Mouse (Mus musculus) lung, embryonic 16.5 days (tissue): ENCODE results near the gene Rnf43. TPM values are rescaled to one million over a fixed set of nuclear protein-coding genes. Genes with fewer than 3 reads are reported as not detected.

Source experiments
- ATAC-seq: fragments of 200-750 bp; cut with Nextera tagmentation; 2 replicates; pipeline ENCODE4 v1.8.0; 2017; ENCODE audit warnings: low read depth, mild to moderate bottlenecking, moderate library complexity
- H3K27ac ChIP-seq: fragments of 300-500 bp; sonication (generic); 2 replicates; pipeline ENCODE4 v1.5.1; 2014; ENCODE audit warnings: mild to moderate bottlenecking, control low read depth, low read length
- H3K27me3 ChIP-seq: fragments of 300-500 bp; sonication (generic); 2 replicates; pipeline ENCODE4 v1.6.1; 2014; ENCODE audit warnings: low read depth, low read length, mixed read lengths; ENCODE audit not compliant: control insufficient read depth, insufficient read depth
- H3K36me3 ChIP-seq: fragments of 300-500 bp; sonication (generic); 2 replicates; pipeline ENCODE4 v1.6.1; 2014; ENCODE audit warnings: low read length; ENCODE audit not compliant: control insufficient read depth, insufficient read depth
- H3K4me1 ChIP-seq: fragments of 300-500 bp; sonication (generic); replicated peaks from 2 replicates; pipeline ENCODE4 v1.6.1; 2014; ENCODE audit warnings: low read length, mixed read lengths; ENCODE audit not compliant: control insufficient read depth, insufficient read depth
- H3K4me2 ChIP-seq: fragments of 300-500 bp; sonication (generic); 2 replicates; pipeline ENCODE4 v1.6.1; 2014; ENCODE audit warnings: low read depth, low read length, control low read depth
- H3K4me3 ChIP-seq: fragments of 300-500 bp; sonication (generic); 2 replicates; pipeline ENCODE4 v1.5.1; 2014; ENCODE audit warnings: mild to moderate bottlenecking, low read length, control low read depth
- H3K9ac ChIP-seq: fragments of 300-500 bp; sonication (generic); 2 replicates; pipeline ENCODE4 v1.6.1; 2014; ENCODE audit warnings: low read length, control low read depth
- H3K9me3 ChIP-seq: fragments of 300-500 bp; sonication (generic); 2 replicates; pipeline ENCODE4 v1.6.1; 2016; ENCODE audit warnings: low read length; ENCODE audit not compliant: control insufficient read depth
- WGBS: fragments of 180-500 bp; shearing (Covaris S2); extraction: QIAGEN DNeasy Blood & Tissue Kit; methylation state at CpG from one replicate; pipeline ENCODE4 v1.1.7; 2014; 5-methylcytosine and 5-hydroxymethylcytosine counted together
- polyA plus RNA-seq: library from polyadenylated mRNA; unstranded; fragments of >200 nt; fragmentation: Nextera tagmentation; extraction: Ambion mirVana; gene quantifications from 2 replicates; pipeline ENCODE4 v1.2.1, GENCODE M21; 2015

Gene Rnf43
- polyA plus RNA-seq, 1 experiment from 2014 or later = 15.8 TPM

DNA sequence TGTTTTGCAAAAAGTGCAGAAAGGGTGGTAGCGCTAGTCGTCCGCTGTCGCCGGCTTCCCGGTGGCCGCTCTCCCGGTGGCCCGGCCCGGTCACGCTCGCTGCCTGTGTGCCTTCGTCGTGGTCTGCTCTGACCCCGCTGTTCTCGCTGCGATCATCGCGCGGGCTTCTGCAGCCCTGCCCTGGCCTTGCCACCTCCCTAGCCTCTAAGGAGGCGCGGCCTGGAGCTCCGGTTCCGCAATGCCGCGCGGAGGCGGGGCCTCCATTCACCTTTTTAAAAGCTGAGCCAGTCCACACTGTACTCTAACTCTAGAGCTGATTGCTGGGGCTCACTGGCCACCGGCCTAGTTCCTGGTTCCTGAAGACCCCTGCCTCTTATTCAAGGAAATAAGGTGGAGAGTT is 23.3 kb upstream of the Rnf43 start:
- Histone ChIP-seq H3K4me3 (peak overlapping the region; percentile 52), H3K27ac (no peak overlapping the region), H3K27me3 (no peaks in the 10 kb centered on the region), H3K4me2 (peak overlapping the region; percentile 81), H3K4me1 (peaks cover 2% of the 10 kb centered on the region; the same call in 1 of the 2 replicates), H3K9me3 (no peaks in the 10 kb centered on the region), H3K36me3 (no peaks in the 10 kb centered on the region), H3K9ac (peak overlapping the region; percentile 82)
- ATAC-seq = peak; percentile 96
- 2% methylated on average over 29 of the region's 29 CpGs for WGBS

DNA sequence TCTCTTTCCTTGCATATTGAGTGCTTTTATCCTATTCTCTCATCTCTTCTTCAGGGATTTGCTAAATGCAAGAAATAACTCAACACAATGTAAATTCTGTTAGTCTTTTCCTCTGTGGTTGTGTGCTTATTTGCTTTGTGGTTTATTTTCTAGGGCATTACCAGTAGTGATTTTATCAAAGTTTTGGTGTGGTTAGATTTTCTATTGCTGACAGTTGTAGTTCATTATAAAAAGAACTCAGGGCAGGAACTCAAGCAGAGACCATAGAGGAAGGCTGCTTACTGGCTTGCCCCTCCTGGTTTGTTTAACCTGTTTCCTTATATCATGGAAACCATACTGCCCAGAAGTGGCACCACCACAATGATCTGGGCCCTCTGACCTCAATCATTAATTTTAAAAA is 19.7 kb upstream of the Rnf43 start:
- H3K4me3 ChIP-seq = no peak overlapping the region
- ATAC-seq = no peak
- no peak overlapping the region for H3K4me2 ChIP-seq
- H3K27me3 ChIP-seq = no peaks in the 10 kb centered on the region
- H3K9me3 ChIP-seq = no peaks in the 10 kb centered on the region
- H3K36me3 ChIP-seq = no peaks in the 10 kb centered on the region
- peaks cover 2% of the 10 kb centered on the region; the same call in 1 of the 2 replicates for H3K4me1 ChIP-seq
- no peak overlapping the region for H3K9ac ChIP-seq
- H3K27ac ChIP-seq = no peak overlapping the region

DNA sequence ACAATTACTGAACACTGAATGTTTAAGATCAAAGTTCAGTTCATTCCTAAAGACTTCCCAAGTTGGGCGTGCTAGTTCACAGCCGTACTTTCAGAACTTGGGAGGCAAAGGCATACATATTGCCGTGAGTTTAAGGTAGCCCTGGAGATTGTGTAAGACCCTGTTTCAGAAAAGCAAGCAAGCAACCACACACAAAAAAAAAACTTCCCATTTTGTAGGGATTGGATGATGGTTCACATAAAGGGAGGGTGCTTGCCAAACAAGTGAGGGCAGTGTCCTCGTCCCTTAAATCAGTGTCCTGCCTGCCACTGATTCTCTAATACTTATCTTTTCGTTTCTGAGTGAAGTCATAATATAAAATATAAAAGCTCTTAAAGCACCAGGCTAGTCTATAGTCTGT is 7.8 kb upstream of the Rnf43 start:
- Histone ChIP-seq H3K4me3 (no peak overlapping the region), H3K9me3 (no peaks in the 10 kb centered on the region), H3K4me2 (no peak overlapping the region), H3K4me1 (peaks cover 2% of the 10 kb centered on the region; the same call in 1 of the 2 replicates), H3K27ac (no peak overlapping the region), H3K9ac (no peak overlapping the region), H3K36me3 (no peaks in the 10 kb centered on the region), H3K27me3 (no peaks in the 10 kb centered on the region)
- ATAC-seq = no peak
- WGBS = 67% methylated on average over 5 of the region's 5 CpGs

DNA sequence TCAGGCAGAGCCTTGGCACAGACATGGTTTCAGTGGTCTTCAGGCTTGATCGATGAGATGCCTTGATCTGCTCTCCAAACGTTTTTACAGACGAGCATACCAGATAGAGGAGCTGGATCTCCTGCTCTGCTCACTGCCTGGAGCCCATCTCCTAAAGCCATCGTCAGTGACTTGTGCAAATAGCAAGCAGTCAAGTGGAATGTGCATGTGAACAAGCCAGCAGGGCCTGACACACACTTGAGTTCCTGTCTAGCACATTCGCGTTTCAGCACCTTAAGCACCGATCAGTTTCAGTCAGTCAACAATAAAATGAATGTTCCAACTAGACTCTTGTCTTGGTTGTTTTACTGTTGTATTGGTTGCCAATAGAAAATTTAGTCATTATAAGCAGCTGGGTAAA is 3.3 kb upstream of the Rnf43 start:
- no peaks in the 10 kb centered on the region for H3K27me3 ChIP-seq
- no peak for ATAC-seq
- H3K4me3 ChIP-seq = no peak overlapping the region
- H3K9me3 ChIP-seq = no peaks in the 10 kb centered on the region
- H3K4me2 ChIP-seq = no peak overlapping the region
- no peak overlapping the region for H3K27ac ChIP-seq
- H3K9ac ChIP-seq = no peak overlapping the region
- peaks cover 2% of the 10 kb centered on the region; the same call in 1 of the 2 replicates for H3K4me1 ChIP-seq
- H3K36me3 ChIP-seq = no peaks in the 10 kb centered on the region
- 46% methylated on average over 7 of the region's 7 CpGs for WGBS

DNA sequence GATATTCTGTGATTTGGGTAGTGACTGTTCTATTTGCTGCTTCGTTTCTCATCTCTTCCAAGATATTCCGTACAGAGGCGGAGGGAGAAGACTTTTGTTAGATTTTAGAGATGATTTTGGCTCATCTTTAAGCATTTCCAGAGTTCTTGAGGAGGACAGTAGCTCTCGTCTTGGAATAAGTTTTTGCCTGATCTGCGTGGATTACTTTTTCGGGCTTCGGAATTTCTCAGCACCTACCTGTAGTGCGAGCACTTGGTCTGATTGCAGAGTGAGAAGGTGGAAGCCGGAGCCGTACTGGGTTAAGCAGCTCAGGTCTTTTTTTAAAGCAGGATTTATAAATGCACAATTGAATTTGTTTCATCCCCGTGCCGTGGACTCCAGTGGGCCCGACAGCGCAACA is 300 bp downstream of the Rnf43 start:
- H3K4me1 ChIP-seq = peaks cover 2% of the 10 kb centered on the region; the same call in 1 of the 2 replicates
- H3K9me3 ChIP-seq = no peaks in the 10 kb centered on the region
- ATAC-seq = peak; percentile 32; the same call in 1 of the 2 replicates
- no peaks in the 10 kb centered on the region for H3K27me3 ChIP-seq
- WGBS = 12% methylated on average over 14 of the region's 14 CpGs
- H3K4me2 ChIP-seq = peak overlapping the region; percentile 53
- peak overlapping the region; percentile 54 for H3K4me3 ChIP-seq
- no peaks in the 10 kb centered on the region for H3K36me3 ChIP-seq
- peak overlapping the region; percentile 78 for H3K27ac ChIP-seq
- H3K9ac ChIP-seq = peak overlapping the region; percentile 63

DNA sequence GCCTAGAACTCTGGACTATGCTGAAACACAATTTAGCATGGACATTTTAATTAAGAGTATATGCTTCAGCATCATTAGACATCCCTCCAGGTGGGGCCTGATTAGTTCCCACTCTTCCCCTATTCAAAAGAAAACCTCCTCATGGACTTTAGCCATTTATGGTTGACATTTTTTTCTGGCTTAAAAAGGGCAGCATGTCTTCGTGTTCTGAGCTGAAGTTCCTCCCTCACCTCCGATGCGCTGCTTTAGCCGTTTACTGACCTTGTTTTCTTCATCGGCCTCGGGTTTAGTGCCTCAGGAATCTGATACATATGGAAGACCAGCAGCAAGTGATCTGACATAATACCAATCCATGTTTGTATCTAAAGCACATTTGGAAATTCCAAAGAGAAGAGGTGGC is 1.4 kb downstream of the Rnf43 start:
- WGBS = 54% methylated on average over 6 of the region's 6 CpGs
- peak overlapping the region; percentile 54 for H3K4me3 ChIP-seq
- no peak overlapping the region; the same call in 1 of the 2 replicates for H3K27ac ChIP-seq
- ATAC-seq = no peak
- no peaks in the 10 kb centered on the region for H3K9me3 ChIP-seq
- peak overlapping the region; percentile 34 for H3K4me2 ChIP-seq
- no peaks in the 10 kb centered on the region for H3K27me3 ChIP-seq
- H3K36me3 ChIP-seq = no peaks in the 10 kb centered on the region
- H3K9ac ChIP-seq = peak overlapping the region; percentile 63
- H3K4me1 ChIP-seq = peaks cover 2% of the 10 kb centered on the region; the same call in 1 of the 2 replicates

DNA sequence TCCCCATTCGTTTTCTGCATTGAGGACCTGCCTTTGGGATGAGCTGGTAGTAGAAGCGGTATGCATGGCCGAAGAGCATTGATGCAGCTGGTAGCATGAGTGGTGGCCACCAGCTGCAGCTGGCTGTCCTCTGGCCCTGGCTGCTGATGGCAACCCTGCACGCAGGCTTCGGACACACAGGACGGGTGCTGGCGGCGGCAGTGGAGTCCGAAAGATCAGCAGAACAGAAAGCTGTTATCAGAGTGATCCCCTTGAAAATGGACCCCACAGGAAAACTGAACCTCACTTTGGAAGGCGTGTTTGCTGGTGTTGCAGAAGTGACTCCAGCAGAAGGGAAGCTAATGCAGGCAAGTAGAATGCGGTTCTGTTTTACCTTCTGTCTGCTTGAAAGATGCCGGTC is 2.0 kb downstream of the Rnf43 start:
- Histone ChIP-seq H3K36me3 (no peaks in the 10 kb centered on the region), H3K27ac (peak overlapping the region; percentile 7), H3K4me2 (peak overlapping the region; percentile 34), H3K9me3 (no peaks in the 10 kb centered on the region), H3K27me3 (no peaks in the 10 kb centered on the region), H3K4me1 (no peaks in the 10 kb centered on the region), H3K9ac (peak overlapping the region; percentile 63), H3K4me3 (peak overlapping the region; percentile 54)
- 55% methylated on average over 12 of the region's 12 CpGs for WGBS
- no peak for ATAC-seq

DNA sequence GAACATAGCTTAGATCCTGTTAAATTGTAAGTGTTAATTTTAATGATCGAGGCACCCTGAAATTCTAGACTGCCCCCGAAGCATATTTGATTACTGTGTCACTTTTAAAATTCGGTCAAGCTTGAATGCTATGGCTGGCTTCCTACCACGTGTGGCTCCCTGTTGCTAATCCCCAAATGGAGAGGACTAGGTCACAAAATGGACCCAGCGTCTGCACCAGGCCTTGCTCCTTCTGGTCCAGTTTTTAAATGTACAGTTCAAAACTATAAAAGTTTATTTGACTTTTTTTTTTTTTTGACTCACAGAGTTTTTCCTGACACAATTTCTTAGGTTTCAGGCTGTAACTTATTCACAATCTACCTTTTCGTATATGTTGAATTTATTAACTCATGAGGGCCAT is 2.7 kb downstream of the Rnf43 start:
- no peaks in the 10 kb centered on the region for H3K4me1 ChIP-seq
- H3K9me3 ChIP-seq = no peaks in the 10 kb centered on the region
- no peak overlapping the region for H3K27ac ChIP-seq
- 45% methylated on average over 6 of the region's 6 CpGs for WGBS
- H3K9ac ChIP-seq = peak overlapping the region; percentile 43; the same call in 1 of the 2 replicates
- no peaks in the 10 kb centered on the region for H3K27me3 ChIP-seq
- H3K4me2 ChIP-seq = peak overlapping the region; percentile 40
- ATAC-seq = no peak
- no peaks in the 10 kb centered on the region for H3K36me3 ChIP-seq
- peak overlapping the region; percentile 42 for H3K4me3 ChIP-seq

DNA sequence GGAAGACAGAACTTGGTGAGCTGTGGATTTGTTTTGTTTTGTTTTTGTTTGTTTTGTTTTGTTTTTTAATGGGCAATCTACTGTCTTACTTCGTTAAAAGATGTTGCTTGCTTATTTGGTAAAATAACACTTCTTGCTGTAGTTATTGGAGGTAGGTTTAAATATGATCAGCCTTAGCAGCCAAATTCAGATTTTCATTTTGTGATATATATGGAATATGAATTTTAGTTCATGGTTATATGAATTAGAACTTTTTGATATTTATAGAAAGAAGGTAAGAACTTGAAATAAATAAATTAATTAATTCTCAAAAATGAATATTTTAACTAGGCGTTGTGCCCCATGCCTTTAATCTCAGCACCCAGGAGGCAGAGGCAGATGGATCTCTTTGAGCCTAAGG is 3.1 kb downstream of the Rnf43 start:
- H3K27me3 ChIP-seq = no peaks in the 10 kb centered on the region
- no peaks in the 10 kb centered on the region for H3K9me3 ChIP-seq
- H3K4me3 ChIP-seq = peak overlapping the region; percentile 48
- H3K4me1 ChIP-seq = no peaks in the 10 kb centered on the region
- no peak overlapping the region for H3K27ac ChIP-seq
- peak overlapping the region; percentile 49 for H3K4me2 ChIP-seq
- peak overlapping the region; percentile 75; the same call in 1 of the 2 replicates for H3K9ac ChIP-seq
- ATAC-seq = no peak
- WGBS = 45% methylated on average over 2 of the region's 2 CpGs
- no peaks in the 10 kb centered on the region for H3K36me3 ChIP-seq
